8 mouse cellular contexts compared by ENCODE assay signal in genomic region chr4:118269999-118270398, GRCm38 (mm10). TPM values are rescaled to one million over a fixed set of nuclear protein-coding genes. Genes with fewer than 3 reads are reported as not detected.
DNase-seq lines count a peak whose midpoint lies in the region; ATAC-seq and TF ChIP-seq lines count a peak whose summit lies in the region.

No protein-coding gene starts in this region.

- H3K4me3 ChIP-seq in gastrocnemius, adult 2 months = no peak overlapping the region
- no peak overlapping the region for H3K4me3 ChIP-seq in ES-Bruce4 (ENCODE audit: low read depth, low read length)
- H3K4me3 ChIP-seq in heart, embryonic 10.5 days = no peak overlapping the region
- H3K4me3 ChIP-seq in kidney, embryonic 16.5 days (ENCODE audit: low read length) = no peak overlapping the region
- H3K4me3 ChIP-seq in stomach, embryonic 15.5 days (replicated peaks) = no peak overlapping the region

- no peak overlapping the region; the same call in 1 of the 2 replicates for H3K27ac ChIP-seq in gastrocnemius, adult 2 months
- H3K27ac ChIP-seq in ES-Bruce4 (ENCODE audit: insufficient read depth, low read length) = peak overlapping the region; percentile 10; the same call in 1 of the 2 replicates
- peak overlapping the region; percentile 42; the same call in 1 of the 2 replicates for H3K27ac ChIP-seq in heart, embryonic 10.5 days
- peak overlapping the region; percentile 82 for H3K27ac ChIP-seq in kidney, embryonic 16.5 days (ENCODE audit: low read length)
- peak overlapping the region; percentile 31; the same call in 1 of the 2 replicates for H3K27ac ChIP-seq in stomach, embryonic 15.5 days

- no peak overlapping the region for H3K9ac ChIP-seq in ES-Bruce4 (ENCODE audit: low read depth, poor library complexity, severe bottlenecking)
- no peak overlapping the region for H3K9ac ChIP-seq in kidney, embryonic 16.5 days (replicated peaks; ENCODE audit: low read length)
- no peak overlapping the region for H3K9ac ChIP-seq in stomach, embryonic 15.5 days

- peaks cover 14% of the 10 kb centered on the region; the same call in 1 of the 2 replicates for H3K36me3 ChIP-seq in ES-Bruce4 (ENCODE audit: control insufficient read depth, insufficient read depth, low read length, poor library complexity, severe bottlenecking)
- H3K36me3 ChIP-seq in heart, embryonic 10.5 days = peaks cover 72% of the 10 kb centered on the region
- H3K36me3 ChIP-seq in kidney, embryonic 16.5 days (ENCODE audit: insufficient read depth, low read length) = peaks cover 34% of the 10 kb centered on the region
- peaks cover 36% of the 10 kb centered on the region; the same call in 1 of the 2 replicates for H3K36me3 ChIP-seq in stomach, embryonic 15.5 days

- H3K4me2 ChIP-seq in kidney, embryonic 16.5 days (replicated peaks; ENCODE audit: low read depth, low read length) = no peak overlapping the region
- H3K4me2 ChIP-seq in stomach, embryonic 15.5 days = no peak overlapping the region

- H3K9me3 ChIP-seq in ES-Bruce4 (replicated peaks; ENCODE audit: control insufficient read depth, insufficient read depth, low read length, poor library complexity, severe bottlenecking) = no peaks in the 10 kb centered on the region
- no peaks in the 10 kb centered on the region for H3K9me3 ChIP-seq in heart, embryonic 10.5 days
- H3K9me3 ChIP-seq in kidney, embryonic 16.5 days (ENCODE audit: low read length) = no peaks in the 10 kb centered on the region
- no peaks in the 10 kb centered on the region for H3K9me3 ChIP-seq in stomach, embryonic 15.5 days

- peak; percentile 47 for DNase-seq in gastrocnemius, postnatal 10 days
- DNase-seq in gastrocnemius, adult 2 months = no peak
- no peak for DNase-seq in heart, embryonic 10.5 days (ENCODE audit: low spot score)
- DNase-seq in thymus, adult 18-20 months = no peak
- no peak for DNase-seq in right cerebral cortex, adult 18-20 months

- WGBS in heart, embryonic 10.5 days = 47% methylated on average over 6 of the region's 6 CpGs
- 27% methylated on average over 6 of the region's 6 CpGs for WGBS in kidney, embryonic 16.5 days
- 58% methylated on average over 6 of the region's 6 CpGs for WGBS in stomach, embryonic 15.5 days

- no peak for TF ChIP-seq EP300 in ES-Bruce4 (IDR thresholded peaks at IDR 0.05; ENCODE audit: insufficient read depth, low read depth, low read length)

- no peaks in the 10 kb centered on the region for H3K27me3 ChIP-seq in ES-Bruce4 (ENCODE audit: control insufficient read depth, insufficient read depth, low read length, poor library complexity, severe bottlenecking)
- H3K27me3 ChIP-seq in heart, embryonic 10.5 days (ENCODE audit: insufficient read depth, poor library complexity, severe bottlenecking) = no peaks in the 10 kb centered on the region
- no peaks in the 10 kb centered on the region for H3K27me3 ChIP-seq in kidney, embryonic 16.5 days (ENCODE audit: insufficient read depth, low read length)
- H3K27me3 ChIP-seq in stomach, embryonic 15.5 days (replicated peaks) = no peaks in the 10 kb centered on the region

- no peak for TF ChIP-seq POLR2A in ES-Bruce4 (IDR thresholded peaks at IDR 0.05; ENCODE audit: insufficient read depth, low read length)

- intact Hi-C loops in gastrocnemius, adult 2 months (cut with DNase I) = no loop called here

- no peak for TF ChIP-seq CTCF in gastrocnemius, adult 2 months (IDR thresholded peaks at IDR 0.05)
- TF ChIP-seq CTCF in ES-Bruce4 (IDR thresholded peaks at IDR 0.05; ENCODE audit: low read depth, low read length) = no peak

- peak; percentile 40 for ATAC-seq in kidney, embryonic 16.5 days (ENCODE audit: low FRiP score, low TSS enrichment)
- no peak for ATAC-seq in stomach, embryonic 15.5 days (ENCODE audit: insufficient read depth, low FRiP score, low read depth)

- H3K4me1 ChIP-seq in ES-Bruce4 (ENCODE audit: control insufficient read depth, insufficient read depth, low read length) = peaks cover 21% of the 10 kb centered on the region
- peaks cover 84% of the 10 kb centered on the region for H3K4me1 ChIP-seq in heart, embryonic 10.5 days
- peaks cover 81% of the 10 kb centered on the region for H3K4me1 ChIP-seq in kidney, embryonic 16.5 days (ENCODE audit: insufficient read depth, low read length)
- H3K4me1 ChIP-seq in stomach, embryonic 15.5 days = peaks cover 54% of the 10 kb centered on the region

RNA-seq across cellular contexts. Expression of gene Ptprf, which starts 21.2 kb away (rescaled TPM):
- total RNA-seq in gastrocnemius, postnatal 10 days (2021) = 10 to 100 TPM; 15.9 to 21.0 TPM
- total RNA-seq in gastrocnemius, adult 2 months (2021) = 1 to 10 TPM; 1.5 to 2.5 TPM
- polyA plus RNA-seq in ES-Bruce4 (2011; ENCODE audit: insufficient read depth, insufficient read length, low read depth, missing spikeins) = 194 and 216 TPM in 2 replicates
- polyA plus RNA-seq in heart, embryonic 10.5 days (2016; fragmentation: Nextera tagmentation; extraction: Ambion mirVana) = 43.8 and 59.3 TPM in 2 replicates
- 72.6 and 73.7 TPM in 2 replicates for polyA plus RNA-seq in kidney, embryonic 16.5 days (2015; fragmentation: Nextera tagmentation; extraction: Ambion mirVana)
- polyA plus RNA-seq in stomach, embryonic 15.5 days (2015; fragmentation: Nextera tagmentation; extraction: Ambion mirVana) = 79.2 and 85.6 TPM in 2 replicates
